Mouse (Mus musculus) MEL-GATA-1-ER (cell line): ENCODE measurements around the gene Prpsap2.

Experiments
- DNase-seq: peaks from one replicate; pipeline ENCODE4 v3.0.0-alpha.2; 2012; ENCODE audit warnings: low read depth; ENCODE audit errors: extremely low read depth

Gene Prpsap2

DNA sequence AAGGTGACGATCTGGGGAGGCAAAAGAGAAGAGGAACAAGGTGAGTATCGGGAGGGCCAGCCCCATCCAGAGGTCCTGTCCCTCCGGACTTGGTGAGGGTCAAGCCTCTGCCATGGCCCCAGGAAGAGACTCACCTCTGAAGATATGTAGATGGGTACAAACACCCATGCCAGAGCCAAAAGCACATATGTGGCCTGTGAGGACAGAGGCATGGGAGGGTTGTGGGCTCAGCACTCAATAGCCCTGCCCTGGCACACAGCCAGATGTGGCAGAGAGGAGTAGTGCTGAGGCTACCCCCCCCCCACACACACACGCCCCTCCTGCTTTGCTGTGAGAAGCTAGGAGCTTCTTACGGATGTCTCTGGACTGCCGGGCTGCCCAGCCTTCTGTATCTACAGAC lies 46.8 kb downstream of the Prpsap2 start:
- DNase-seq: no peak

DNA sequence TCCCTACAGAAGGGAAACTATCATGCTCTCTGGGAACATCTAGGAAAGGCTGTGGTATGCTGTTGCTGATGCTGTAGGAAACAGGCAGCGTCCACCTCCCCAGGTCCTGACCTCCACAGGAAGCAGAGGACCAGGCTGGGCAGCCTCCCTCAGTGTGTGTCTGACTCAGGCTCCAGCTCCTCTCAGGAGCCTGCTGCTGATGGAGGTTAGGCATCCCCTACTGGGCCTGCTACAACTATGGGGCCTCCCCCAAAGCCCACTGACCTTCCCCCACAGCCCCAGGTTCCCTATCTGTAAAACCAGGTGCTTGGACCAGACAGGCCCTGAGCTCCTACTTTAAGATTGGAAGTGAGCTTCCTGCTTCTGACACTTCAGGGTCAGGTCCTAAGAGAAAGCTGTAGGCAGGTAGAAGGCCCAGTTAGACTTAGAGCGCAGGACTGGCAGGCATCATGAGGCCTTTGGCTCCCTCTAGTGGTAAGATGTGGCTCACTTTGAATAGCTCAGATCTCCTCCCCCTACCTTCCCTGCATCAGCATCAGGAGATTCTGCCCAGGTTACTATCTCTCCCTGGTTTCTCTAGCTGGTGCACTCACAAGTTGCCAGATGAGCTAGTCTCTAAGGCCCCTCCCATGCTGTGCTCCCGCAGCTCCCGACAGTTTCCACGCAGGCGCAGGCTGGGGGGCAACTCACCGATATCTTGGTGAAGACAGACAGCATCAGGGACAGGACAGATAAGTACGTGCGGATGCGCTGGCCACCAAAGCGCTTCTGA lies 47.4 kb downstream of the Prpsap2 start:
- DNase-seq: peak; percentile 81

DNA sequence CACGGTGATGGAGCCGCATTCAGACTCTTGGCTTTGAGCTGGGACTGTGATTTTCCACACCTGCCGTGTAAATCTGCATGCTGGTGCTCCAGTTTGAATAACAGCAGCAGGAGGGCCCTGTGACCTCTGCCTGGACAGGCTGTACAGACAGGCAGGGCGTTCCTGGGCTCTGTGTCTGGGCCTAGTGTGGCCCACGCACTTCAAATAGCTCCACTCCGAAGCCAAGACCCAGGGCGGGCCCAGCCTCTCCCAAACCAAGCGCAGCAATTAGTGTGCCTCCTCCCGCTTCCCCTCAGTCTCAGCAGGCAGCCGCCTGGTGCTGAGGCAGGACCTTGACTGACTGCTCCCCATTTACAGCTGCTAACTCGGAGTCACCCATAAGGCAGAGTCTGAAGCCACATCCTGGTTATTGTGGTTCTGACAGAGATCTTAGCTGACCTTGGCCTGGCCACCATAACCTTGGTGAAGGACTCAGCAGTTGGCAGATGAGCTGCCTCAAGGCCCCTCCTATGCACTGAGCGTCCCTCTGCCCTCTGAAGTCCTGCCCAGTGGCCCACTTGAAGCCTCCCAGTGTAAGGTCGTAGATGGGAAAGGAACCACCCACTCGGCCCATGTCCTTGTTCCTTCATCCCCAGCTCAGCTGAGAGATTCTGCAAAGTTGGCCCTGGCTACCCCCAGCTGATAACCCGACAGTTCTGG lies 48.6 kb downstream of the Prpsap2 start:
- DNase-seq: no peak

DNA sequence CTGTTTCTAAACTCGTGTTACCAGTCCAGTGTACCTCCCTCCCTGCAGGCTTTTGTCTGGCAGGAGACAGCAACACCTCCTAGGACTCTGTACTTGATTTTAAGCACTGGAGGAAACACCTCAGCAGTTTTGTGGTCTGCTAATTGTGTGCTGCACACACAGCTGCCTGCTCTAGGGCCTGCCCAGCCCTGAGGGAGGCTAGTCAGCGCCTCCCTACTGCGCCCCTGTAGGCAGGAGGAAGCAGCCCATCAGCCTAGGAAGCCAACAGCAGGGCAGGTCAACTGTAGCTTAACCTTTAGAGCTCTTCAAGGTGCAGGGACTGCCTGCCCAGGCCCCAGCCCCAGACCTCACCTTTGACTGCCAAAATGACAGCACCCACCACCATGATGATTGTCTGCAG lies 53.0 kb downstream of the Prpsap2 start:
- no peak for DNase-seq

DNA sequence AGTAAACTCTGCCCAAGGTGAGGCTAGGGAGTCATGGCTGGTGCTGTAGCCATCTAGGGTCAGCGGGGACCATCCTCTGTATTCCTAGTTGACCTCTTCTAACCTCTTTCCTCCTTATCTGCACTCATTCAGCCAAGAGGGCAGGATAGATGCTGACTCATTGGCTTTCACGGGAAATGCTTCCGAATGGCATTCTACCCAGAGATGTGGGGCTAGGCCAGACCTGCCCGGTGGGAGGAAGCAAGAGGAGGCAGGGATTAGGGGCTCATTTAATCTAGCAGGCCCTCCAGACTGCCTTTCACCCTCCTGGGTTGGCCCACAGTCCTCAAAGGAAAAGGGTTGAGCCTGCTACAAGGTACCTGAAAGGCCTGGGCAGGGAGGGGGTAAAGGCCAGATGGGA lies 55.7 kb downstream of the Prpsap2 start:
- no peak for DNase-seq

DNA sequence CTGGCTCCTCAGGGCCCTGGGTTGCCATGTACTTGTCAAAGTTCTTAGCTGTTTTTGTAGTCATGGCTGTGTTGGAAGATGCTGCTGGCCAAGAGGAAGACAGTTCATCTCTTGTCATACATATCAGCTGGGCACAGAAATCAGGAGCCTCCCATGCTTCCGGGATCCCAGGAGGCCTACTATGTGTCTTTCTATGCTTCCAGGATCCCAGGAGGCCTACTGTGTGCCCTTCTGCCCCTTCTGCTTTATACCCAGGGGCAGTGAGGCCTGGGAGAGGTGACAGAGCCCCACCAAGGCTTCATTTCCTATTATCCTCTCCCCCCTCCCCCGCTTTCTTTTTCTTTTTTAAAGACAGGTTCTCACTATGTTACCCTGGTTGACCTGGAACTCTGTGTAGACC lies 56.3 kb downstream of the Prpsap2 start:
- DNase-seq: no peak

DNA sequence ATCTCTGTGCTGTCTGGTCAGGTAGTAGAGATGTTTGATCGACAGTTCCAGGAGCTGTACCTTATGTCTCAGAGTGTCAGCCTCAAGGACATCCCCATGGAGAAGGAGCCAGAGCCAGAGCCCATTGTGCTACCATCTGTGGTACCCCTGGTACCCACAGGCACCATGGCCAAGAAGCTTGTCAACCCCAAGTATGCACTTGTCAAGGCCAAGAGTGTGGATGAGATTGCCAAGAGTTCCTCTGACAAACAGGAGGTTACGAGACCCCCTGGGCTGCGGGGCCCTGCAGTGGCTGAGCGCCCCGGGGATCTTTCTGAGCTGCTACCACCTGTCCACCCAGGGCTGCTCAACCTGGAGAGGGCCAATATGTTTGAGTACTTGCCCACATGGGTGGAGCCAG lies 59.4 kb downstream of the Prpsap2 start:
- DNase-seq: no peak

DNA sequence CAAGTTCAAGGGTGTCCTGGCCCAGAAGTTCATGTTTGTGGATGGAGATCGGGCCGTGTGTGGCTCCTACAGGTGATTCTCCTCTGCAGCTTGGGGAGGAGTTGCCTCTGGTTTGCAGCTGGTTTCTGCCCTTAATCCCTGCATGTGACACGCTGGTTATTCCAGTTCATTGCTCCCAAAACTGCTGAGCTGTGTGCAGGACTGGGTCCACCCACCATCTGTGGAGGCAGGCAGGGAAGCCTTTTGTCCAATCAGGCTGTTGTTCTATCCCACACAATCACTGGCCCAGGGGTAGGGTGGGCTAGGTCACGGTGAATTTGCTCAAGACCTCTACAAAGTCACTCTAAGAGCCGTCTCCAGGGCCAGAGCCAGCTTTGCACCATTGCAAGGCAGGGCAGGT lies 60.2 kb downstream of the Prpsap2 start:
- DNase-seq: no peak

DNA sequence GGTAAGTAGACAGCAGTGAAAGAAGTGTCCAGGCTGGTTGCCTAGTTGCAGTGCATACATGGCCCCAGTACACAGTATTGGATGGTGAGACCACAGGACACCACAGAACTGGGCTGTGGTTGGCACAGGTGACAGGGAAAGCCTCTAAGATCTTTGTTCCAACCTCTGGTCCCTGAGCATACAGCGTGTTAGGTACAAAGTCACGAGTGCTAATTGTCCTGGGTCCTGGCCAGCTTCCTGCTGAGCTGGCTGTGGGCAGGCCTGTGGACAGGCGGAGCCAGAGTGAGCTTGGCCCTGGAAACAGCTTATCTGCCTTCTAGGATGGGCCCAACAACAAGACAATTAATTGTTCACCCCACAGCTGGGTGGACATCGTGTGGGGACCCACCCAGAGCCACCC lies 62.0 kb downstream of the Prpsap2 start:
- no peak for DNase-seq

DNA sequence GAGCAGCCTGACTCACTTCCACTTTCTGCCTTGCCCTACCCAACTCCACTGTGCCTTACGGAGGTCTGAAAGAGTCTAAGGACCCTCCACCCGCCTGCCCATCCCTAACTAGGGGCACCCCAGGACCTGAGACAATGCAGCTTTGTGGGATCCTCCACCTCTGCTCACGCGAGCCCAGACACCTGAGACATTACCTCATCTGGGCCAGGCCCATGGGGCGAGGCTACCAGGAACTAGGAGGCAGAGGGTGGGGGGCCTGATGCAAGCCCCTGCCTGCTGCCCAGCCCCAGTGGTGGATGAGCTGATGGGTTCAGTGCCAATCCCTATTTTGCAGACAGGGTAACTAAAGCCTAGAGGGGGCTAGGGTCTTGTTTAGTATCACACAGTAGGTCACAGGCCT lies 62.4 kb downstream of the Prpsap2 start:
- no peak for DNase-seq

DNA sequence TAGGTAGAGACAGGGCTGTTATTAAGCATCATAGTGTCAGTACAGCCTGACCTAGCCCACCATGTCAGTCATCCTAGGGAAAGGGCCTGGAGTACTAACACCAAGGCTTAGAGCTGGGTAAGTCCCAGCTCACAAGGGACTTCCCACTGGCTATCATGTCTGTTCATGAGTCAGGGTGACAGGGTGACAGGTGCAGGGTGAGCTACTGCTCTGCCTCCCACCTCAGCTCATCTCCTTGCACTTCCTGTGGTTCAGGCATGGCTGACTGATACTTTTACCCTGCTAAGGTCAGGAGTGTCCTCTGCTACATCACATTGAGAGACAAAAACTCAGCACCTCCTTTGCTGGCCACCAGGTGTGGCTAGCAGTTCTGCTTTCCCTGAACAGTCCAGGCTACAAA lies 63.0 kb downstream of the Prpsap2 start:
- DNase-seq: no peak

DNA sequence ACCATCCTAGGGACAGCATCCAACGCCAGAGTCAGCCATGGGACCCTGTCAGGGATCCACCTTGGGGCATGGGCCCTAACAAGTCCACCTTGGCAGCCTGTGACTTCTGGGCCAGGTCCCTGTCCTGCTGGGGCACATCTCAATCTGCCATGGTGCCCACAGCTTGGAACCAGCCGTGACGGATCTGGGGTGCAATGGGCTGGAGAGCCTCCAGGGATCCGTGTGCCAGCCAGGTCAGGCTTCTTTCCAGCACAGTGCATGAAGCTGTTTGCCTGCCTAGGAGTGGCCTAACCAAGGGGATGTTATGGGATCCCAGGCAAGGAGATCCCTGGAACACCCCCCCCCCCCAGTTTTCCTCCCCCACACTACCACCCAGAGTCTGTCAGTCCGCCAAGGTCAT lies 68.9 kb downstream of the Prpsap2 start:
- DNase-seq: no peak

DNA sequence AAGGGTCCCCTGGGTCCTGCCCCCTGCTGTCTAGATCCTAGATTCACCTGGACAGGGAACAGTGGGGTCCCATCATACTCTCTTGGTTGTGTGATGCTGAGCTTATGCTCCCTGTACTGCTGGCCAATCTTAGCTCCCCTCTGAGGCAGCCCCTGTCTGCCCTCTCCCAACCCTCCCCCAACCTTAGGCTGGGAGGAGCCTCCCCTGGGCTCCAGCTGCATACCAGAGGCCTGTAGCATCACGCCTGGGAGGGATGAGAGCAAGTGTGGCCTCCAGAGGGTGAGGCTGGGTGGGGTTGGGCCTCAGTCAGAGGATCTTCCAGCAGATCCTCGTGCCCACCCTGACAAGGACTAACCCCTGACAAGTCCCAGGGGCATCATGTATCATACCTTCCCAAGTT lies 74.3 kb downstream of the Prpsap2 start:
- no peak for DNase-seq

DNA sequence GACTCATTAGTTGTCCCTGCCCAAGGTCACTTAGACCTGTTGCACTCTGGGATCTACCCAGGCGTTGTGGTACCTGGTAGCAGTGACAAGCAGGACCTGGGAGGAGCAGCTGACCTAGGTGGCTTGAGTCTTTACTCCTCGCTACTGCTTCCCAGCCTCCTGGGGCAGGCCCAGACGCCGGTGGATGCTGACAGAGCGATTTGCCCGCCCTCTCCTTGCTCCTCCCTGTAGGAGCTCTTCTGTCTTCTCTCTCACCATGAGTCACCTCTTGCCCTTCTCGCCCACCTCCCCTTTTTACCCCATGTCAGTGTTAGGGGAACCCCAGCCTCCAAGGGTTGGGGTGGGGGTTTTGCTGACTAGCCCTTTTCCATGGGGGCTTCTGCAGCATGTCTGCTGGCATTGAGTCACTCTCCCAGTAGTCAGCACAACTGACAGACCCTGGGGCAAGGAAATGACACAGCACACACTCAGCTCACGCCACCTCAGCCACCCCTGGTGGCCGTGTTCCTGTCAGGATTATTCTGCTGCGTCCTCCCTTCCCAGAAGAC lies 74.9 kb downstream of the Prpsap2 start:
- DNase-seq: no peak

DNA sequence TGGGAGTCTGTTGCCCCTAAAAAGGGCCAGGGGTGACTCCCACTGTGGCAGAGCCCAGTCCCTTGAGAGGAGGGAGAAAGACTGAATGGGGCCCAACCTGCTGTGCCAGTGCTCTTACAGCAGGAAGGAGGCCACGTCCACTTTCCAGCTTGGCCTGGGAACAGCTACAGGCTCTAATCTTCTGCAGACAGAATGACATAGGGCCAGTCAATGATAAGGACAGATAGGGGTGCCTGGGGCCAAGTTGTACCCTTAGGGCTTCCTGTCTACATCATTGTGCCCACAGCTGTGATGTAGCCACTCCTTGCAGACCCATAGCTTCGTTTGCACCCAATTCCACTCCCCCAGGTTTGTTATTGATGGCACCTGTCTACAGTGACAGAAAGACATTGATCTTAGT lies 75.7 kb downstream of the Prpsap2 start:
- DNase-seq: no peak

DNA sequence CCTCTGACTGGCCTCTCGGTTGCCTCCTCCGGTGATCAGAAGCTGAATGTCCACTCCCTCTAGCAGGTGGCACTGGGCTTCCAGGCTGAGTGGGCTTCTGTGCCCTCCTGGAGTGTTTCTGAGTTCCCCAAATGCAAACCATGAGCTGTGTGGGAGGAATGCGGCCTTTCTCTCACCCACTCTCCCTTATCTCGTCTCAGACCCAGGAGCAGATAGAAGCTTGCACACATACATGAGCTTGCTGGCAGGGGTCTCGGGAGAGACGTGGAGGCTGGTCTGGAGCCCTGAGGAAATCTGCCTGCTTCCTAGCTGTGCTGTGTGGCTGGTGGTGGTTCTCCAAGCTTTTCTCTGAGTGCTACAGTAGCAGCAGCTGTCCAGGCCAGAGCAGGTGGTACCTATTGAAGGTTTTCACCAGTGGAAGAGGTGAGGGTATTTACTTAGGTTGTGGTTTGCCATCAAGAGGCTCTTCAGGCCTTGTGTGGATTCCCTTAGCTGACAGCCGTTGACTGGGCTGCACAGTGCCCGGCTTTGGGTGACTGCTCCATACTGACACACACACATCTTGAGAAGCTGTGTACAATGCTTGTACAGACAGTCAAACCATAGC lies 76.7 kb downstream of the Prpsap2 start:
- no peak for DNase-seq

DNA sequence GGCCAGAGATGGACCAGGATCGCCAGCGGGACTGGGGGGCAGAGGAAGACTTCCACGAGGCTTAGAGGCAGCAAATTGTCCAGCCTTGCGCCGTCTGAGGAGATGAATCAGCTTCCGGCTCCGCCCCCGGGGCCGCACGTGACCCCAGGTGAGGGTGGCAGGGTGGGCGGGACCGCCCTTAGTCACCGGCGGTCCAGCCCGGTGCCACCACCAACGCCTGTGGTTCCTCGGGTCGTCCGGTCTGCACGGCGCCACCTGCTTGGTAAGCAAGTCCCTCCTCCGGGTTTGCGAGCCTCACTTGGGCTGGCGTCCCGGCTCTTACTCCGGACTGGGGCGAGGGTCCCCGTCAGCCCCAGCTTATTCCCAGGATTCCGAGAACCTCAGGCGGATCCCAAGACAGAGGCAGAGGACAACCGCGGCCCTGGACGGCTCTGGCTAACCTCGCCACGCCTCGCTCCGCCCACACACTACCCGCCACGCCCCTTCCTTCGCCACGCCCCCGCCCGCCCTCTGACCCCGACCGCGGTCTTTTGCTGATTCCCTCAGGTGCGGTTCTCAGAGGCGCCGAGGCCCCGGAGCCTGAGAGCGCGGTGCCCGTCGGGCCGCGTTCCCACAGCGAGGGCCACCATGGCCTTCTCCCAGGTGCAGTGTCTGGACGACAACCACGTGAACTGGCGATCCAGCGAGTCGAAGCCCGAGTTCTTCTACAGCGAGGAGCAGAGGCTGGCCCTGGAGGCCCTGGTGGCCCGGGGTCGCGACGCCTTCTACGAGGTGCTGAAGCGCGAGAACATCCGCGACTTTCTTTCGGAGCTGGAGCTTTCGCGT lies 77.8 kb downstream of the Prpsap2 start, which contains the start of gene Fam83g:
Gene Fam83g, plus strand, starts transcription at position 185 of the 825 bp plus-strand sequence.
- DNase-seq: peak; percentile 17
